Mouse (Mus musculus): ENCODE measurements around the gene Pld5. TPM values are rescaled to one million over a fixed set of nuclear protein-coding genes. Genes with fewer than 3 reads are reported as not detected.

The Pld5 gene
- polyA plus RNA-seq, 2 experiments: 0.01 TPM; not detected in 1

DNA sequence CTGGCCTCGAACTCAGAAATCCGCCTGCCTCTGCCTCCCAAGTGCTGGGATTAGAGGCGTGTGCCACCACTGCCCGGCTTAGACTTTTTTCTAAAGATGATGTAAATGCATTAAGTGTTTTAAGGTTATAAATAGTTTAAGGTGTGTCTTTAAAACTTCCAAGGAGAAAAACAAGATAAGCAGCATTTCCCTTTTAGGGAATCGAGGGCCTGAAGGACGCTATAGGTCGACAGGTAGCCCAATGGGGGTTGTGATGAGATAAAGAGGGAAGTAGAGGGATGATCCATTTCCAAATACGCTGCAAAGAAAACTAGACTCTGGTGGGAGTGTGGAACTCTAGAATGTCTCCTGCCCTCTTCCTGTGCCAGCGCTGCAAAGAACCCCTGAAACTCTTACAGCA is 355.1 kb downstream of the Pld5 start, which contains the start of gene Gm38100:
Gene Gm38100, plus strand, starts transcription at position 301 of the 400 bp plus-strand sequence.
- no peak within 1 kb of the TSS for H3K4me2 ChIP-seq (ENCODE audit: low read depth)
- ATAC-seq (ENCODE audit: insufficient read depth) (no peak), DNase-seq (ENCODE audit: low read depth in 3 of 3, low spot score in 3 of 3) (no peak)
- TF ChIP-seq EP300 (IDR thresholded peaks at IDR 0.05; ENCODE audit: low read depth) (no peak), CTCF (IDR thresholded peaks at IDR 0.05; ENCODE audit: low read depth) (no peak)
- no peak within 1 kb of the TSS for H3K4me3 ChIP-seq (ENCODE audit: insufficient read depth in 1 of 2, low read depth in 2 of 2, low read length in 2 of 2)
- no peaks in the 10 kb centered on the region for H3K27me3 ChIP-seq (ENCODE audit: control insufficient read depth, insufficient read depth, low read length)
- no peak within 1 kb of the TSS for H3K27ac ChIP-seq
- no peak within 1 kb of the TSS for H3K9ac ChIP-seq (replicated peaks)
- no peaks in the 10 kb centered on the region for H3K4me1 ChIP-seq (replicated peaks; ENCODE audit: control insufficient read depth in 2 of 2, insufficient read depth in 2 of 2, low read length in 1 of 2)
- 56% methylated on average over 9 of the region's 9 CpGs for WGBS (ENCODE audit: insufficient replicate concordance)
- no peaks in the 10 kb centered on the region for H3K9me3 ChIP-seq (ENCODE audit: control insufficient read depth, low read length)
- H3K36me3 ChIP-seq (replicated peaks; ENCODE audit: control insufficient read depth, insufficient read depth, low read depth): no peaks in the 10 kb centered on the region

DNA sequence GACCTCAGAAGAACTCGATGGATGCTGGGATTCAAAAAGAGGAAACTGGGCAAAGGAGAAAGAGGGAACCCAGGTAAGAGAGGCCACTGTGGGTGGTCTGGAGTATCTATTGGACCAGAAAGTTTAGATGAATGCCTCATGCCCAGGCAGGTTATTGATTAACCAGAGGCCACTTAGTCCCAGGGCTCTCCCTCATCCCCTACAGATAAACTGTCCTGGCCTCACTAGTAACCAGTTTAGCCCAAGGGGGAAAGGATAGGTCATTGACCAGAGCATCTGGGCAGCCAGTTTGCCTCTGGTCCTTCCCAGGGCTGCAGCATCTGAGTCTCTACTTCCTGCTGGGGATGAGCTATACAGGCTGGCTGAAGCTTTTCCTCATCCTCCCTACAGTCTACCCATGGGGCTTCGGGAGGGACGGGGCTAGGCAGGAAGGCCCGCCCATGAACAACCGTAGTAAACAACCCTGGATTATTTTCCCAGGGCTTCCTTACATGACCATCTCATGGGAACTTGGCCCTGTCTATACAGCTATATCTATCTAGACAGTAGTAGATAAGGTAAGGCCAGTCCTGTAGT is 361.3 kb downstream of the Pld5 start:
- no peak overlapping the region for H3K27ac ChIP-seq
- TF ChIP-seq CTCF (IDR thresholded peaks at IDR 0.05; ENCODE audit: low read depth) (no peak), EP300 (IDR thresholded peaks at IDR 0.05; ENCODE audit: low read depth) (no peak)
- H3K9me3 ChIP-seq (ENCODE audit: control insufficient read depth, low read length): no peaks in the 10 kb centered on the region
- peaks cover 10% of the 10 kb centered on the region for H3K36me3 ChIP-seq (replicated peaks; ENCODE audit: control insufficient read depth, insufficient read depth, low read depth)
- no peak overlapping the region for H3K4me2 ChIP-seq (ENCODE audit: low read depth)
- H3K9ac ChIP-seq (replicated peaks): no peak overlapping the region
- WGBS (ENCODE audit: insufficient replicate concordance): 60% methylated on average over 5 of the region's 5 CpGs
- ATAC-seq (ENCODE audit: insufficient read depth) (no peak), DNase-seq (ENCODE audit: low read depth in 3 of 3, low spot score in 3 of 3) (no peak)
- no peak overlapping the region for H3K4me3 ChIP-seq (ENCODE audit: insufficient read depth in 1 of 2, low read depth in 2 of 2, low read length in 2 of 2)
- H3K4me1 ChIP-seq (replicated peaks; ENCODE audit: control insufficient read depth in 2 of 2, insufficient read depth in 2 of 2, low read length in 1 of 2): peaks cover 0 to 6% of the 10 kb centered on the region in 2 experiments; a peak in 2 of 4 replicates
- no peaks in the 10 kb centered on the region for H3K27me3 ChIP-seq (ENCODE audit: control insufficient read depth, insufficient read depth, low read length)
